Mouse (Mus musculus): ENCODE measurements around the gene Cd101. TPM values are rescaled to one million over a fixed set of nuclear protein-coding genes. Genes with fewer than 3 reads are reported as not detected.

Gene Cd101
- polyA plus RNA-seq, 1 experiment from 2014 or later = not detected

GRCm38 (mm10) chr3:101036001-101036400, 6.6 kb upstream of the Cd101 start:
- no peak overlapping the region for H3K4me2 ChIP-seq (replicated peaks)
- no peaks in the 10 kb centered on the region for H3K36me3 ChIP-seq
- no peaks in the 10 kb centered on the region for H3K4me1 ChIP-seq (replicated peaks)
- no peaks in the 10 kb centered on the region for H3K9me3 ChIP-seq
- H3K27ac ChIP-seq = no peak overlapping the region
- no peak for ATAC-seq
- H3K27me3 ChIP-seq = no peaks in the 10 kb centered on the region
- no peak overlapping the region for H3K4me3 ChIP-seq (replicated peaks)
- no peak overlapping the region for H3K9ac ChIP-seq (replicated peaks)
- WGBS = 95% methylated on average over 2 of the region's 2 CpGs

GRCm38 (mm10) chr3:101034509-101034908, 5.2 kb upstream of the Cd101 start:
- H3K4me1 ChIP-seq (replicated peaks) = no peaks in the 10 kb centered on the region
- H3K9me3 ChIP-seq = no peaks in the 10 kb centered on the region
- ATAC-seq = no peak
- H3K27me3 ChIP-seq = no peaks in the 10 kb centered on the region
- no peaks in the 10 kb centered on the region for H3K36me3 ChIP-seq
- no peak overlapping the region for H3K27ac ChIP-seq
- no peak overlapping the region for H3K4me3 ChIP-seq (replicated peaks)
- no peak overlapping the region for H3K9ac ChIP-seq (replicated peaks)
- WGBS = 95% methylated on average over 9 of the region's 9 CpGs
- H3K4me2 ChIP-seq (replicated peaks) = no peak overlapping the region

- H3K4me2 ChIP-seq (replicated peaks) = no peak overlapping the region
- no peaks in the 10 kb centered on the region for H3K9me3 ChIP-seq
- H3K36me3 ChIP-seq = no peaks in the 10 kb centered on the region
- H3K9ac ChIP-seq (replicated peaks) = no peak overlapping the region
- no peak overlapping the region for H3K27ac ChIP-seq
- H3K4me1 ChIP-seq (replicated peaks) = no peaks in the 10 kb centered on the region
- H3K4me3 ChIP-seq (replicated peaks) = no peak overlapping the region
- ATAC-seq = no peak
- H3K27me3 ChIP-seq = no peaks in the 10 kb centered on the region
- 83% methylated on average over 4 of the region's 4 CpGs for WGBS
Observed at GRCm38 (mm10) chr3:101033644-101034043, 4.3 kb upstream of the Cd101 start.

- WGBS = 77% methylated on average over 7 of the region's 7 CpGs
- Histone ChIP-seq H3K36me3 (no peaks in the 10 kb centered on the region), H3K27ac (no peak overlapping the region), H3K9me3 (no peaks in the 10 kb centered on the region), H3K4me3 (replicated peaks) (no peak overlapping the region), H3K4me1 (replicated peaks) (no peaks in the 10 kb centered on the region), H3K4me2 (replicated peaks) (no peak overlapping the region), H3K27me3 (no peaks in the 10 kb centered on the region), H3K9ac (replicated peaks) (no peak overlapping the region)
- ATAC-seq = no peak
Observed at GRCm38 (mm10) chr3:101031456-101032142, 2.2 kb upstream of the Cd101 start.

GRCm38 (mm10) chr3:101030630-101031029, 1.3 kb upstream of the Cd101 start:
- no peaks in the 10 kb centered on the region for H3K4me1 ChIP-seq (replicated peaks)
- H3K9me3 ChIP-seq = no peaks in the 10 kb centered on the region
- H3K4me3 ChIP-seq (replicated peaks) = no peak overlapping the region
- no peak overlapping the region for H3K4me2 ChIP-seq (replicated peaks)
- no peaks in the 10 kb centered on the region for H3K27me3 ChIP-seq
- 96% methylated on average over 1 of the region's 1 CpGs for WGBS
- no peak for ATAC-seq
- H3K36me3 ChIP-seq = no peaks in the 10 kb centered on the region
- H3K27ac ChIP-seq = no peak overlapping the region
- no peak overlapping the region for H3K9ac ChIP-seq (replicated peaks)

GRCm38 (mm10) chr3:101026741-101027140, 2.6 kb downstream of the Cd101 start:
- H3K4me1 ChIP-seq (replicated peaks) = no peaks in the 10 kb centered on the region
- 78% methylated on average over 1 of the region's 1 CpGs for WGBS
- H3K9me3 ChIP-seq = no peaks in the 10 kb centered on the region
- no peak overlapping the region for H3K4me2 ChIP-seq (replicated peaks)
- H3K9ac ChIP-seq (replicated peaks) = no peak overlapping the region
- H3K27me3 ChIP-seq = no peaks in the 10 kb centered on the region
- H3K27ac ChIP-seq = no peak overlapping the region
- H3K4me3 ChIP-seq (replicated peaks) = no peak overlapping the region
- H3K36me3 ChIP-seq = no peaks in the 10 kb centered on the region
- no peak for ATAC-seq

GRCm38 (mm10) chr3:101022967-101023366, 6.4 kb downstream of the Cd101 start:
- no peaks in the 10 kb centered on the region for H3K4me1 ChIP-seq (replicated peaks)
- 92% methylated on average over 6 of the region's 6 CpGs for WGBS
- no peak overlapping the region for H3K9ac ChIP-seq (replicated peaks)
- no peaks in the 10 kb centered on the region for H3K27me3 ChIP-seq
- ATAC-seq = no peak
- H3K9me3 ChIP-seq = no peaks in the 10 kb centered on the region
- H3K4me2 ChIP-seq (replicated peaks) = no peak overlapping the region
- H3K36me3 ChIP-seq = no peaks in the 10 kb centered on the region
- no peak overlapping the region for H3K4me3 ChIP-seq (replicated peaks)
- no peak overlapping the region for H3K27ac ChIP-seq

GRCm38 (mm10) chr3:101021481-101022051, 7.8 kb downstream of the Cd101 start:
- no peak overlapping the region for H3K27ac ChIP-seq
- no peak overlapping the region for H3K4me2 ChIP-seq (replicated peaks)
- H3K9ac ChIP-seq (replicated peaks) = no peak overlapping the region
- 82% methylated on average over 8 of the region's 8 CpGs for WGBS
- no peak overlapping the region for H3K4me3 ChIP-seq (replicated peaks)
- H3K9me3 ChIP-seq = no peaks in the 10 kb centered on the region
- ATAC-seq = no peak
- no peaks in the 10 kb centered on the region for H3K27me3 ChIP-seq
- H3K4me1 ChIP-seq (replicated peaks) = no peaks in the 10 kb centered on the region
- H3K36me3 ChIP-seq = no peaks in the 10 kb centered on the region

- Histone ChIP-seq H3K27ac (no peak overlapping the region), H3K9me3 (no peaks in the 10 kb centered on the region), H3K27me3 (no peaks in the 10 kb centered on the region), H3K4me1 (replicated peaks) (no peaks in the 10 kb centered on the region), H3K36me3 (no peaks in the 10 kb centered on the region), H3K4me3 (replicated peaks) (no peak overlapping the region), H3K9ac (replicated peaks) (no peak overlapping the region), H3K4me2 (replicated peaks) (no peak overlapping the region)
- WGBS = 92% methylated on average over 5 of the region's 5 CpGs
- ATAC-seq = no peak
Observed at GRCm38 (mm10) chr3:101021073-101021472, 8.3 kb downstream of the Cd101 start.

- Histone ChIP-seq H3K4me3 (replicated peaks) (no peak overlapping the region), H3K9me3 (no peaks in the 10 kb centered on the region), H3K27me3 (no peaks in the 10 kb centered on the region), H3K27ac (no peak overlapping the region), H3K4me2 (replicated peaks) (no peak overlapping the region), H3K4me1 (replicated peaks) (no peaks in the 10 kb centered on the region; the same call in 1 of the 2 replicates), H3K36me3 (no peaks in the 10 kb centered on the region), H3K9ac (replicated peaks) (no peak overlapping the region)
- 83% methylated on average over 6 of the region's 6 CpGs for WGBS
- no peak for ATAC-seq
Observed at GRCm38 (mm10) chr3:101018494-101018893, 10.9 kb downstream of the Cd101 start.

- WGBS = 85% methylated on average over 7 of the region's 7 CpGs
- H3K4me1 ChIP-seq (replicated peaks) = peaks cover 6% of the 10 kb centered on the region; the same call in 1 of the 2 replicates
Observed at GRCm38 (mm10) chr3:101016050-101016449, 13.3 kb downstream of the Cd101 start.

GRCm38 (mm10) chr3:101015254-101015653, 14.1 kb downstream of the Cd101 start:
- no peaks in the 10 kb centered on the region for H3K27me3 ChIP-seq
- no peak overlapping the region for H3K9ac ChIP-seq (replicated peaks)
- no peak overlapping the region for H3K4me2 ChIP-seq (replicated peaks)
- no peak overlapping the region for H3K27ac ChIP-seq
- no peak overlapping the region for H3K4me3 ChIP-seq (replicated peaks)
- no peak for ATAC-seq
- WGBS = 64% methylated on average over 4 of the region's 4 CpGs
- H3K36me3 ChIP-seq = no peaks in the 10 kb centered on the region
- peaks cover 6% of the 10 kb centered on the region; the same call in 1 of the 2 replicates for H3K4me1 ChIP-seq (replicated peaks)
- no peaks in the 10 kb centered on the region for H3K9me3 ChIP-seq

More at GRCm38 (mm10) chr3:101016050-101016449, 13.3 kb downstream of the Cd101 start:
- Histone ChIP-seq H3K9me3 (no peaks in the 10 kb centered on the region), H3K9ac (replicated peaks) (no peak overlapping the region), H3K4me2 (replicated peaks) (no peak overlapping the region), H3K27me3 (no peaks in the 10 kb centered on the region), H3K4me3 (replicated peaks) (no peak overlapping the region), H3K27ac (no peak overlapping the region), H3K36me3 (no peaks in the 10 kb centered on the region)
- no peak for ATAC-seq

- Histone ChIP-seq H3K4me3 (replicated peaks) (no peak overlapping the region), H3K9ac (replicated peaks) (no peak overlapping the region), H3K9me3 (no peaks in the 10 kb centered on the region), H3K27me3 (no peaks in the 10 kb centered on the region), H3K27ac (no peak overlapping the region), H3K4me2 (replicated peaks) (no peak overlapping the region), H3K4me1 (replicated peaks) (peaks cover 6% of the 10 kb centered on the region; the same call in 1 of the 2 replicates), H3K36me3 (no peaks in the 10 kb centered on the region)
- WGBS = 91% methylated on average over 3 of the region's 3 CpGs
- ATAC-seq = no peak
Observed at GRCm38 (mm10) chr3:101013536-101013935, 15.8 kb downstream of the Cd101 start.
